Mouse (Mus musculus) kidney, adult 2 months (tissue): ENCODE measurements at regions not wholly inside any gene's neighbourhood (a gene's known extent, or its start where the extent isn't known, plus 50 kb on each side); places are given as distances from the start of the nearest gene placed in this dataset.

Experiments used
- DNase-seq: peaks from one replicate; pipeline ENCODE4 v3.0.0; 2021
- H3K27ac ChIP-seq: fragments of 200-500 bp; 2 replicates; pipeline ENCODE4 v1.5.1; 2012; ENCODE audit warnings: low read depth, low read length, control low read depth, inconsistent platforms; ENCODE audit not compliant: insufficient read depth
- H3K27me3 ChIP-seq: fragments of 200-500 bp; replicated peaks from 2 replicates; pipeline ENCODE4 v1.6.1; 2012; ENCODE audit warnings: mild to moderate bottlenecking, moderate library complexity, low read length, inconsistent platforms; ENCODE audit not compliant: control insufficient read depth, insufficient read depth
- H3K36me3 ChIP-seq: fragments of 200-500 bp; 2 replicates; pipeline ENCODE4 v1.6.1; 2012; ENCODE audit warnings: mild to moderate bottlenecking, moderate library complexity, low read length, inconsistent platforms; ENCODE audit not compliant: control insufficient read depth, insufficient read depth
- H3K4me1 ChIP-seq: fragments of 200-500 bp; 2 replicates; pipeline ENCODE4 v1.6.1; 2011; ENCODE audit warnings: low read length; ENCODE audit not compliant: control insufficient read depth, insufficient read depth
- H3K4me3 ChIP-seq: fragments of 200-500 bp; 2 replicates; pipeline ENCODE4 v1.5.1; 2011; ENCODE audit warnings: mild to moderate bottlenecking, low read depth, low read length, control low read depth; ENCODE audit not compliant: insufficient read depth
- CTCF ChIP-seq: fragments of 200-500 bp; conservative IDR thresholded peaks from 2 replicates; pipeline ENCODE4 v1.5.1; 2011; ENCODE audit warnings: low read depth, mild to moderate bottlenecking, control low read depth, low read length, moderate library complexity, mixed read lengths; ENCODE audit not compliant: insufficient read depth, insufficient read length
- POLR2A ChIP-seq: fragments of 200-500 bp; IDR thresholded peaks from one replicate; pipeline ENCODE4 v1.6.1; 2011; ENCODE audit warnings: low read depth, low read length, control low read depth
- whole genome bisulfite sequencing: fragments of 180-500 bp; shearing (Covaris S2); methylation state at CpG from one replicate; pipeline ENCODE4 v1.1.7; 2018; 5-methylcytosine and 5-hydroxymethylcytosine counted together

- no peaks in the 10 kb centered on the region for H3K36me3 ChIP-seq
- no peak for TF ChIP-seq POLR2A
- no peak for TF ChIP-seq CTCF
- no peaks in the 10 kb centered on the region for H3K4me1 ChIP-seq
- peak; percentile 42 for DNase-seq
- WGBS = 26% methylated on average over 11 of the region's 11 CpGs
- H3K27me3 ChIP-seq = no peaks in the 10 kb centered on the region
- H3K4me3 ChIP-seq = no peak overlapping the region
- H3K27ac ChIP-seq = no peak overlapping the region; the same call in 1 of the 2 replicates
These were observed 83.4 kb downstream of the Lrrc30 start for GRCm38 (mm10) chr17:67548966-67549700.

- DNase-seq = peak; percentile 36
These were observed 88.1 kb downstream of the Lrrc30 start for GRCm38 (mm10) chr17:67544410-67544809.

GRCm38 (mm10) chr17:67532331-67532730 is 100.2 kb downstream of the Lrrc30 start:
- Histone ChIP-seq H3K27ac (no peak overlapping the region), H3K4me3 (no peak overlapping the region), H3K4me1 (no peaks in the 10 kb centered on the region), H3K36me3 (no peaks in the 10 kb centered on the region), H3K27me3 (no peaks in the 10 kb centered on the region)
- DNase-seq = no peak
- TF ChIP-seq POLR2A (no peak), CTCF (no peak)

More at GRCm38 (mm10) chr17:67544410-67544809, 88.1 kb downstream of the Lrrc30 start:
- TF ChIP-seq POLR2A = no peak
- TF ChIP-seq CTCF = no peak
- Histone ChIP-seq H3K36me3 (no peaks in the 10 kb centered on the region), H3K27me3 (no peaks in the 10 kb centered on the region; the same call in 1 of the 2 replicates), H3K27ac (no peak overlapping the region), H3K4me3 (no peak overlapping the region), H3K4me1 (no peaks in the 10 kb centered on the region)
- 30% methylated on average over 7 of the region's 7 CpGs for WGBS

- no peaks in the 10 kb centered on the region for H3K4me1 ChIP-seq
- no peaks in the 10 kb centered on the region for H3K36me3 ChIP-seq
- 64% methylated on average over 8 of the region's 8 CpGs for WGBS
- TF ChIP-seq CTCF (no peak), POLR2A (no peak)
- peak; percentile 33 for DNase-seq
- no peak overlapping the region for H3K27ac ChIP-seq
- H3K27me3 ChIP-seq = no peaks in the 10 kb centered on the region
- no peak overlapping the region for H3K4me3 ChIP-seq
These were observed 111.6 kb downstream of the Lrrc30 start for GRCm38 (mm10) chr17:67520848-67521411.

- H3K27ac ChIP-seq = no peak overlapping the region
- H3K36me3 ChIP-seq = no peaks in the 10 kb centered on the region
- 72% methylated on average over 7 of the region's 7 CpGs for WGBS
- no peak overlapping the region for H3K4me3 ChIP-seq
- H3K4me1 ChIP-seq = peaks cover 3% of the 10 kb centered on the region; the same call in 1 of the 2 replicates
- TF ChIP-seq POLR2A (no peak), CTCF (no peak)
- peak; percentile 33 for DNase-seq
- no peaks in the 10 kb centered on the region for H3K27me3 ChIP-seq
These were observed 116.8 kb downstream of the Lrrc30 start for GRCm38 (mm10) chr17:67515601-67516147.

- Histone ChIP-seq H3K27ac (peak overlapping the region; percentile 83), H3K27me3 (no peaks in the 10 kb centered on the region), H3K4me1 (peaks cover 3% of the 10 kb centered on the region; the same call in 1 of the 2 replicates), H3K36me3 (no peaks in the 10 kb centered on the region), H3K4me3 (no peak overlapping the region)
- TF ChIP-seq CTCF (no peak), POLR2A (no peak)
- peak; percentile 51 for DNase-seq
- 59% methylated on average over 9 of the region's 9 CpGs for WGBS
These were observed 117.9 kb downstream of the Lrrc30 start for GRCm38 (mm10) chr17:67514387-67515241.
